Mouse (Mus musculus) embryonic facial prominence, embryonic 12.5 days (tissue): ENCODE measurements around the gene Lzts3. TPM values are rescaled to one million over a fixed set of nuclear protein-coding genes. Genes with fewer than 3 reads are reported as not detected.

ENCODE experiments used
- ATAC-seq: fragments of 200-750 bp; cut with Nextera tagmentation; 2 replicates; pipeline ENCODE4 v1.8.0; 2017; ENCODE audit not compliant: insufficient number of reproducible peaks, insufficient read depth, low FRiP score, low TSS enrichment
- H3K27ac ChIP-seq: fragments of 300-500 bp; sonication (generic); 2 replicates; pipeline ENCODE4 v1.5.1; 2016; ENCODE audit warnings: mild to moderate bottlenecking
- H3K27me3 ChIP-seq: fragments of 300-500 bp; sonication (generic); 2 replicates; pipeline ENCODE4 v1.6.1; 2016; ENCODE audit warnings: mild to moderate bottlenecking, moderate library complexity
- H3K36me3 ChIP-seq: fragments of 300-500 bp; sonication (generic); 2 replicates; pipeline ENCODE4 v1.6.1; 2016; ENCODE audit warnings: mild to moderate bottlenecking
- H3K4me1 ChIP-seq: fragments of 300-500 bp; sonication (generic); 2 replicates; pipeline ENCODE4 v1.6.1; 2016
- H3K4me2 ChIP-seq: fragments of 300-500 bp; sonication (generic); replicated peaks from 2 replicates; pipeline ENCODE4 v1.6.1; 2016; ENCODE audit warnings: mild to moderate bottlenecking, moderate library complexity
- H3K4me3 ChIP-seq: fragments of 300-500 bp; sonication (generic); 2 replicates; pipeline ENCODE4 v1.5.1; 2016; ENCODE audit warnings: mild to moderate bottlenecking
- H3K9ac ChIP-seq: fragments of 300-500 bp; sonication (generic); 2 replicates; pipeline ENCODE4 v1.6.1; 2016; ENCODE audit warnings: mild to moderate bottlenecking, moderate library complexity
- H3K9me3 ChIP-seq: fragments of 300-500 bp; sonication (generic); 2 replicates; pipeline ENCODE4 v1.6.1; 2016; ENCODE audit warnings: mild to moderate bottlenecking, moderate library complexity
- WGBS: fragments of 180-500 bp; shearing (Covaris S2); methylation state at CpG from one replicate; pipeline ENCODE4 v1.1.7; 2016; 5-methylcytosine and 5-hydroxymethylcytosine counted together
- polyA plus RNA-seq: library from polyadenylated mRNA; unstranded; fragments of >200 nt; fragmentation: Nextera tagmentation; extraction: Ambion mirVana; gene quantifications from 2 replicates; pipeline ENCODE4 v1.2.1, GENCODE M21; 2016

Gene Lzts3
- polyA plus RNA-seq, 1 experiment from 2014 or later = 6.2 TPM

DNA sequence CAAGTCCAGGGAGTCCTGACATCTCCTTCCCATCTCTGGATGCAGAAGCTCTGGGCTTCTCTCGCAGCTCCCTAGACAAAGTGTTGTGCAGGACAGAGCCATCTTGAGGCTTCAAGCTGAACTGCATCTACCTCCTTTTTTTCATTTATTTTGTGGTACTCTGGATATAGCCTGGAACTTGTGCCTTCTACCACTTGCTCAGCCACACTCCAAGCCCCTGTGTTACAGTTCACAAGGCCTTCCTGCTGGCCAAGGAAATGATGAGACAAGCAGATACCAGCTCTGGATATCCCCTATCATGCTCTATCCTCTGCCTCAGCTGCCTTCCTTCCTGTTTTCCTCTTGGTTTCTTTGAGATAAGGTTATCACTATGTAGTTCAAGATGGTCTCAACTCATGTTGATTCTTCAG, 45.0 kb downstream of the Lzts3 start:
- Histone ChIP-seq H3K9me3 (no peaks in the 10 kb centered on the region), H3K9ac (no peak overlapping the region), H3K36me3 (peaks cover 65% of the 10 kb centered on the region), H3K4me3 (no peak overlapping the region), H3K27ac (no peak overlapping the region), H3K27me3 (no peaks in the 10 kb centered on the region), H3K4me1 (no peaks in the 10 kb centered on the region), H3K4me2 (no peak overlapping the region)
- no peak for ATAC-seq
- WGBS = 38% methylated on average over 1 of the region's 1 CpGs

DNA sequence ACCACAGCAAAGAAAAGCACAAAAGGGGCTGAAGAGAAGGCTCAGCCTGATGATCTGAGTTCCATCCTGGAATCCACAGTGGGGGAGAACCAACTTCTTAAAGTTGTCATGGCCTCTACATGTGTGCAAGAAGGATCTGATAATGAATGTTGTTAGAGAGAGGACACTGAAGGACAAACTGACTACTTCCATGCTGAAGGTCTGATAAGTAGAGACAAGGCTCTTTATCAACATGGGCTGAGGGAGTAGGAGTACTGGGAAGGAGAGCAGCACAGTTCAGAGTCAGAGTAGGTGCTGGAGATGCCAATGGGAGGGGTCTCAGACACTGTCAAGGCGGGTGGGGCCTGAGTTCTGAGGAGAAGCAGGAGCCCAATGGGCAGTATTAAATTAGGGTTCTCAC, 47.0 kb downstream of the Lzts3 start:
- no peaks in the 10 kb centered on the region for H3K9me3 ChIP-seq
- H3K27me3 ChIP-seq = no peaks in the 10 kb centered on the region
- H3K9ac ChIP-seq = no peak overlapping the region
- ATAC-seq = no peak
- H3K4me2 ChIP-seq = no peak overlapping the region
- peaks cover 72% of the 10 kb centered on the region for H3K36me3 ChIP-seq
- no peak overlapping the region for H3K27ac ChIP-seq
- no peak overlapping the region for H3K4me3 ChIP-seq
- 79% methylated on average over 1 of the region's 1 CpGs for WGBS
- H3K4me1 ChIP-seq = no peaks in the 10 kb centered on the region

DNA sequence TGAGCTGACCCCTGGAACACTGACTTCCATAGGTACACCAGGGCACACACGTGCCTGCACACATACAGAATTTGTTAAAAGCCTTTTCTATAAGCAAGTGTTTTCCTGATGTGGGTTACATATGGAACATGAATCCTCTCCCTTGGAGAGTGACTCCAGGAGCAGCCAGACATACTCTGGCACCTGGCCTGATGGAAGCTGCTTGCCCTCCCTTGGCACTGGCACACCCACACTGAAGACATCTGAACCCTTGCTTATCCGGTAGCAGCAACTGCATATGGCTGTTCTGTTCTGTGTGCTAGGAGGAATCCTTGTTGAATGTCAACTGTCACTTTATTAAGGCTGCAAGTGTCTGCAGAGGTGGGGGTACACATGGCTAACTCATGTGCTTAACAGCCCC, 51.6 kb downstream of the Lzts3 start:
- H3K27me3 ChIP-seq = no peaks in the 10 kb centered on the region
- WGBS = 91% methylated on average over 2 of the region's 2 CpGs
- no peak overlapping the region for H3K9ac ChIP-seq
- H3K4me2 ChIP-seq = no peak overlapping the region
- no peak overlapping the region for H3K4me3 ChIP-seq
- H3K4me1 ChIP-seq = no peaks in the 10 kb centered on the region
- ATAC-seq = no peak
- peaks cover 40% of the 10 kb centered on the region for H3K36me3 ChIP-seq
- no peaks in the 10 kb centered on the region for H3K9me3 ChIP-seq
- H3K27ac ChIP-seq = no peak overlapping the region

DNA sequence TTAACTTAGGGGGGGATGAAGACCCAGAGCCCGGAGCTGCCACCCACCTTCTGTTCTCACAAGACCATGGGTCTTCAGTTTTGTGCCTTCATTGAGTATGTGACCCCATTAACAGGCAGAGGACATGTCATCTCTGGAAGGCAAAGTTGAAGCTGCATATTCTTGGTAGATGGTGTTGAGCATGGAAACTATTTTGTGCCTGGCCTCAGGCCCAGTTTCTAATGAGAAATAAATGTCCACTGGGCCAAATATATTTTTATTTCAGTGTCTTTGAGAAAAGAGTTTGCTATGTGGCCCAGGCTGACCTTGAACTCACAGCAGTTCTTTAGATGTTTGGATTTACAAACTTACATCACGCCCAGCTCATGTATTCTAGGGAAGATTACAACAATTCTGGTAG, 52.8 kb downstream of the Lzts3 start:
- H3K9me3 ChIP-seq = no peaks in the 10 kb centered on the region
- H3K9ac ChIP-seq = no peak overlapping the region
- H3K4me2 ChIP-seq = no peak overlapping the region
- no peak for ATAC-seq
- no peak overlapping the region for H3K4me3 ChIP-seq
- no peaks in the 10 kb centered on the region for H3K4me1 ChIP-seq
- 93% methylated on average over 2 of the region's 2 CpGs for WGBS
- H3K27me3 ChIP-seq = no peaks in the 10 kb centered on the region
- H3K27ac ChIP-seq = no peak overlapping the region
- H3K36me3 ChIP-seq = peaks cover 29% of the 10 kb centered on the region

DNA sequence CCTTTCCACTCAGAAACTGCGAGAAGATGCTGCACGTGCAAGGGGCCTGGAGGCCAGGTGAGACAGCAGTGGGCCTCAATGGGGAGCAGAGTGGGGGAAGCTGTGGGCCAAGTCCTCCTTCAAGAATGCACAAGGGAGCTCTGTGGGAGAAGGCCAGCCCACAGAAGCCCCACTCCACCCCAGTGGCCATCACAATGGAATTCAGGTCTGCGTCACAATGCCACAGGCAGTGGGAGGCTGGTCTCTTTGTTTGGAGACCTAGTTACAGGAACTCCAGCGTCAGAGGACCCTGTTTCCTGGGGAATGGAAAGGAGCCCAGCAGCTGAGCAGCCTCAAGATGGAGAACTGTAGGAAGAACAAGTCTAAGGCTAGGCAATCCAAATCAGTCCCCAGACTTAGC, 53.4 kb downstream of the Lzts3 start:
- Histone ChIP-seq H3K27ac (no peak overlapping the region), H3K4me3 (no peak overlapping the region), H3K4me2 (no peak overlapping the region), H3K9ac (no peak overlapping the region), H3K27me3 (no peaks in the 10 kb centered on the region), H3K4me1 (no peaks in the 10 kb centered on the region), H3K36me3 (peaks cover 24% of the 10 kb centered on the region), H3K9me3 (no peaks in the 10 kb centered on the region)
- no peak for ATAC-seq
- 73% methylated on average over 4 of the region's 4 CpGs for WGBS

DNA sequence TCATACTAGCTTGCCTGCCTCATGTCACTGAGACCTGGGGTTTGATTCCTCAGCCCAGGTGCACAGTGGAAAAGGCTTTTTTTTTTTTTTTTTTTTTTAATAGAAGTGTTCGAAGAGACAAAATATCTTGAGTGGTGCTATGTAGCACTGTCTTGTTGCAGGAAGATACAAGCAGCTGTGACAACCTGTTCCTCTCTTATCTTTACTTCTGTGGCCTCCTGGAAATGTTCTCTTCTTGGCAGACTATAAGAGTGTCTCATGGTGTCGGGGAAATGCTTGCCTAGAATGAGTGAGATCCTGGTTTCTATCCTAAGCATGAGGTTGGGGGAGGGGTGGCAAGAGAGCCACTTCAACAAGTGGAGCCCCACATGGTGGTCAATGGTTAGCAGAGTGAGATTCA, 54.2 kb downstream of the Lzts3 start:
- H3K4me1 ChIP-seq = no peaks in the 10 kb centered on the region
- no peak for ATAC-seq
- no peaks in the 10 kb centered on the region for H3K27me3 ChIP-seq
- WGBS = 88% methylated on average over 2 of the region's 2 CpGs
- no peaks in the 10 kb centered on the region for H3K9me3 ChIP-seq
- H3K36me3 ChIP-seq = peaks cover 21% of the 10 kb centered on the region
- H3K27ac ChIP-seq = no peak overlapping the region
- H3K9ac ChIP-seq = no peak overlapping the region
- H3K4me3 ChIP-seq = no peak overlapping the region
- no peak overlapping the region for H3K4me2 ChIP-seq

DNA sequence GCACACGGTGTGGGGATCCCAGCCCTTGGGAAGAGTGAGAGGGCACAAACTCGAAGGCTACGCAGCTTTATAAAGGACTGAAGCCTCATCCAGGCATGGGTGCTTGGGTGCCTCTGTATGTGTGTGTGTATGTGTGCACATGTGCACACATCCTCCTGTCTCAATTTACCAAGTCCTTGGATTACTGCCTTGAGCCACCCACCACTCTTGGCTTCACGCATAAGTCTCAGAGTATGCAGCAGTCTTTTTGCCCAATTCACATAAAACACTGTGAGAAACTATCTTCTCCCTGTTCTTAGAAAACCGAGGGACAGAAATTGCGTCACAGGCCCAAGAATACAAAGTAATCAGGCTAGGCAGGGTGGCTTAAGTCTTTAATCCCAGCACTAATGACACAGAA, 56.6 kb downstream of the Lzts3 start:
- Histone ChIP-seq H3K9ac (no peak overlapping the region), H3K36me3 (peaks cover 11% of the 10 kb centered on the region), H3K9me3 (no peaks in the 10 kb centered on the region), H3K4me2 (no peak overlapping the region), H3K4me1 (no peaks in the 10 kb centered on the region), H3K27ac (no peak overlapping the region), H3K4me3 (no peak overlapping the region), H3K27me3 (peaks cover 21% of the 10 kb centered on the region)
- ATAC-seq = no peak
- WGBS = 87% methylated on average over 6 of the region's 6 CpGs

DNA sequence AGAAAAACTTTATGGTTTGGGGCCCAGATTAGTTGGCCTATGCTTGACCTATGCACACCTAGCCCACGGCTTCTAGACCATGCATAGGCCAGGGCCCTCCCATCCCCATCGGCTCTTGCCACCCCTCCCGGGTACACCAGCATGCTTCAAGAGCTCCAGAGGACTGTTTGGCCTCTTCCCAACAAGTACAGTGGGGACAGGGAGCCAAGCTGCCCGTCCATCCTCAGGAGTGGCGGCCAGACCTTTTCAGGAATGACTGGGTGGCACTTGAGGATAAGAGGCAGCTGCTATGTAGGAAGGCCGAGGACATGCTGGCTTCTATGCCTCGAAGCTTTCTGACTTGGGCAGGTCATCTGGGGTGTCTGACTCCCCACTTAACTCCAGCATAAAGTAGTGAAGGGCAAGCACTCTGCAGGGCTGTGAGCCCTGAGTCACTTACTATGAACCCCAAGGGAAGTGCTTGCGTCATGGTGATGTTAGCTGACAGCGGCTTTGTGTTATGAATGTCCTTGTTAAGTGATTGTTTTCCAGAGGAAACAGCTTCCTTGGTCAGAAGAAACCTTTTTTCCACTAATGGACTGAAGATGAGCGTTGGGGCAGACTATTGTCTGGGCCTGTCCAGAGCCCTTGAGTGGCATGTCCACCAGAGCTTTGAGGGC, 58.6 kb downstream of the Lzts3 start:
- H3K27me3 ChIP-seq = peaks cover 41% of the 10 kb centered on the region
- H3K36me3 ChIP-seq = no peaks in the 10 kb centered on the region
- peaks cover 9% of the 10 kb centered on the region; the same call in 1 of the 2 replicates for H3K4me1 ChIP-seq
- ATAC-seq = no peak
- H3K4me2 ChIP-seq = no peak overlapping the region
- H3K9ac ChIP-seq = no peak overlapping the region
- WGBS = 81% methylated on average over 10 of the region's 10 CpGs
- H3K27ac ChIP-seq = no peak overlapping the region
- no peak overlapping the region for H3K4me3 ChIP-seq
- no peaks in the 10 kb centered on the region for H3K9me3 ChIP-seq

Other genes with a start within 250 kb of the Lzts3 start
- 98.0 and 106 TPM in 2 replicates for gene Cpxm1, start 245.2 kb downstream of the Lzts3 start, polyA plus RNA-seq
- 0.15 TPM in 1 of 2 replicates, not detected in the other for gene Gm28372, start 237.6 kb downstream of the Lzts3 start, polyA plus RNA-seq
- 0.60 TPM in 1 of 2 replicates, not detected in the other for gene 1700020A23Rik, start 237.5 kb downstream of the Lzts3 start, polyA plus RNA-seq
- gene Tmem239, start 236.3 kb downstream of the Lzts3 start, polyA plus RNA-seq = 0.20 TPM in 1 of 2 replicates, not detected in the other
- gene Vps16, start 218.5 kb downstream of the Lzts3 start, polyA plus RNA-seq = 119 and 122 TPM in 2 replicates
- 14.7 TPM in 2 replicates for gene Pced1a, start 218.1 kb downstream of the Lzts3 start, polyA plus RNA-seq
- 129 and 131 TPM in 2 replicates for gene Ptpra, start 192.5 kb downstream of the Lzts3 start, polyA plus RNA-seq
- gene Mrps26, start 79.1 kb downstream of the Lzts3 start, polyA plus RNA-seq = 76.9 and 77.0 TPM in 2 replicates
- gene Oxt, start 66.6 kb downstream of the Lzts3 start, polyA plus RNA-seq = not detected in 2 replicates
- not detected in 2 replicates for gene Avp, start 60.2 kb downstream of the Lzts3 start, polyA plus RNA-seq
- gene Fastkd5, start 12.8 kb downstream of the Lzts3 start, polyA plus RNA-seq = 17.5 and 18.6 TPM in 2 replicates
- 15.5 and 16.3 TPM in 2 replicates for gene Ubox5, start 12.8 kb downstream of the Lzts3 start, polyA plus RNA-seq
- 55.6 and 58.3 TPM in 2 replicates for gene Ddrgk1, start 21.9 kb upstream of the Lzts3 start, polyA plus RNA-seq
- gene Itpa, start 24.8 kb upstream of the Lzts3 start, polyA plus RNA-seq = 135 and 137 TPM in 2 replicates
- gene Slc4a11, start 54.7 kb upstream of the Lzts3 start, polyA plus RNA-seq = 1.4 and 2.0 TPM in 2 replicates